Mouse (Mus musculus): ENCODE data around the gene Pomt1.

The Pomt1 gene

GRCm38 (mm10) chr2:32235886-32236759 is at the start of gene Pomt1:
Gene Pomt1 (plus strand): TSS chr2:32236590.
- in situ Hi-C loops (cut with MboI), result no loop called here

- in situ Hi-C loops (cut with MboI), result no loop called here
These were observed 49.3 kb upstream of the Pomt1 start for GRCm38 (mm10) chr2:32187019-32187551.

GRCm38 (mm10) chr2:32187649-32188048 is 48.7 kb upstream of the Pomt1 start:
- in situ Hi-C loops (cut with MboI), result no loop called here

GRCm38 (mm10) chr2:32189060-32189681 is 47.2 kb upstream of the Pomt1 start:
- in situ Hi-C loops (cut with MboI), result no loop called here

- in situ Hi-C loops (cut with MboI), result no loop called here
These were observed 45.8 kb upstream of the Pomt1 start for GRCm38 (mm10) chr2:32190620-32191019.

GRCm38 (mm10) chr2:32191872-32192507 is 44.4 kb upstream of the Pomt1 start:
- in situ Hi-C loops (cut with MboI), result no loop called here

GRCm38 (mm10) chr2:32198977-32199376 is 37.4 kb upstream of the Pomt1 start:
- in situ Hi-C loops (cut with MboI), result no loop called here

GRCm38 (mm10) chr2:32200033-32200432 is 36.4 kb upstream of the Pomt1 start:
- in situ Hi-C loops (cut with MboI), result no loop called here

GRCm38 (mm10) chr2:32200712-32201111 is 35.7 kb upstream of the Pomt1 start:
- in situ Hi-C loops (cut with MboI), result no loop called here

- in situ Hi-C loops (cut with MboI), result no loop called here
These were observed 34.9 kb upstream of the Pomt1 start for GRCm38 (mm10) chr2:32201527-32201926.

- in situ Hi-C loops (cut with MboI), result no loop called here
These were observed 32.5 kb upstream of the Pomt1 start for GRCm38 (mm10) chr2:32203853-32204252.

GRCm38 (mm10) chr2:32207682-32208081 is 28.7 kb upstream of the Pomt1 start:
- in situ Hi-C loops (cut with MboI), result no loop called here

GRCm38 (mm10) chr2:32211689-32212088 is 24.7 kb upstream of the Pomt1 start:
- in situ Hi-C loops (cut with MboI), result no loop called here

- in situ Hi-C loops (cut with MboI), result no loop called here
These were observed 23.4 kb upstream of the Pomt1 start for GRCm38 (mm10) chr2:32213000-32213399.

GRCm38 (mm10) chr2:32215576-32215975 is 20.8 kb upstream of the Pomt1 start:
- in situ Hi-C loops (cut with MboI), result no loop called here

- in situ Hi-C loops (cut with MboI), result no loop called here
These were observed 19.9 kb upstream of the Pomt1 start for GRCm38 (mm10) chr2:32216506-32216905.

GRCm38 (mm10) chr2:32217656-32218055 is 18.7 kb upstream of the Pomt1 start:
- in situ Hi-C loops (cut with MboI), result no loop called here

GRCm38 (mm10) chr2:32218113-32218512 is 18.3 kb upstream of the Pomt1 start:
- in situ Hi-C loops (cut with MboI), result no loop called here

- in situ Hi-C loops (cut with MboI), result no loop called here
These were observed 17.7 kb upstream of the Pomt1 start for GRCm38 (mm10) chr2:32218541-32219334.

- in situ Hi-C loops (cut with MboI), result no loop called here
These were observed 16.9 kb upstream of the Pomt1 start for GRCm38 (mm10) chr2:32219501-32219900.

- in situ Hi-C loops (cut with MboI), result no loop called here
These were observed 16.4 kb upstream of the Pomt1 start for GRCm38 (mm10) chr2:32220021-32220420.

GRCm38 (mm10) chr2:32220969-32221368 is 15.4 kb upstream of the Pomt1 start:
- in situ Hi-C loops (cut with MboI), result no loop called here

Measured in mature B cell (primary cell).